Mouse (Mus musculus) gastrocnemius, postnatal 36 days (tissue): ENCODE measurements at regions not wholly inside any gene's neighbourhood (a gene's known extent, or its start where the extent isn't known, plus 50 kb on each side); places are given as distances from the start of the nearest gene placed in this dataset.
"Not testable (repeated sequence)": the region's sequence is repeated elsewhere in the genome, so short reads cannot be mapped to it uniquely, and the experiment has no call there.

Experiments used
- DNase-seq, 2 experiments: peaks; one replicate each; pipeline ENCODE4 v3.0.0; 2022
- intact Hi-C: fragments of 180-260 bp; cut with DNase I; formaldehyde crosslinking; loops from one replicate; pipeline ENCODE4 v1.15.1; 2025

DNA sequence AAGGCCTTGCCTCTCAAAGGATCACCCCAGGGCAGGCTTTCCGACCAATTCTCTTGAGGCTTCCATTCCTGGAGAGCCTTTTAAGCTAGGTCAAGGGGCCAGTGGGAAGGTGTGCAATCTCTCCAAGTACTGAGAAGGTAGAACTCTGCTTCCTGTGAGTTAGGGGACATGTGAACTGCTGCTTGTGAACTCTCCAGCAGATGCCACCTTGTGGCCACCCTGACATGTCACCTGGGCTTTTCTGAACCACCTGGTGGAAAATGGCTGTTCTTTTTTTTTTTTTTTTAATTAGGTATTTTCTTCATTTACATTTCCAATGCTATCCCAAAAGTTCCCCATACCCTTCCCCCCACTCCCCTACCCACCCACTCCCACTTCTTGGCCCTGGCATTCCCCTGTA is 438.5 kb upstream of the Sall1 start:
- intact Hi-C loops, DNase-seq: not testable (repeated sequence)

DNA sequence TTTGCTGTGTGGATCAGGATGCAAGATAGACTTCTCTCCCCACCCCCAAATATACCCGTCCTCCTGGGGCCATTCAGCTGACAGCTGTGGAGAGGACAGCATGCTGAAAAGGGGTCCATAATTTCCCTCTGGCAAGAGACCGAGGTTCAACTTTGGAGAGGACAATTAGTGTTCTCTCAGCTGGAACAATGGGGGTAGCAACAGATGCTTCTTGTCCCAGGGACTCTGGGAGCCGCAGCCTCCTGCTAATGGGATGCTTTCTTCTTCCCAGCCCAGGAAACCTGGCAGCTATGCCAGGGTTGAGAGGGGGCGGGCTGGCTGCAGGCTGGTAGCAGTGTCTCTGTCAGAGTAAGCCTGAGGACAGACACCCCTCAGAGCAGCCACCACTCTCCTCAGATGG is 433.0 kb upstream of the Sall1 start:
- no peak for DNase-seq
- intact Hi-C loops: no loop called here

DNA sequence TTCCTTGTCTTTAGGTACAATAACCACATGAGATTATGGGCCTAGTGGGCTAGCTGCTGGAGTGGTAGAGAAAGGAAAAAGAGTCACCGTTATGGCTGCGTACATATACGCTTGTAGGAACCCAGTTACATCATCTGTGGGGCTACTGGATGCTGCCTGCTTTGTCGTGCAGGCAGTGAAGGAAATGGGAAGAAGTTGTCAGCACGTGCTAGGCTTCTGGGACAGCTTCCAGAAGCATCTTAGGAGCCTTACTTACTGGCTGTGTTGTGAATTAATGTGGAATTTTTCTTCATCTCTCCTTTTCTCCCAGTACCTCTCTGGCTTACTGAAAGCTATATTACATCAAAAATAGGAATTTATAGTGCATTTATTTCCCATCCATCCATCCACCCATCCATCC is 427.2 kb upstream of the Sall1 start:
- DNase-seq: no peak
- intact Hi-C loops: no loop called here

DNA sequence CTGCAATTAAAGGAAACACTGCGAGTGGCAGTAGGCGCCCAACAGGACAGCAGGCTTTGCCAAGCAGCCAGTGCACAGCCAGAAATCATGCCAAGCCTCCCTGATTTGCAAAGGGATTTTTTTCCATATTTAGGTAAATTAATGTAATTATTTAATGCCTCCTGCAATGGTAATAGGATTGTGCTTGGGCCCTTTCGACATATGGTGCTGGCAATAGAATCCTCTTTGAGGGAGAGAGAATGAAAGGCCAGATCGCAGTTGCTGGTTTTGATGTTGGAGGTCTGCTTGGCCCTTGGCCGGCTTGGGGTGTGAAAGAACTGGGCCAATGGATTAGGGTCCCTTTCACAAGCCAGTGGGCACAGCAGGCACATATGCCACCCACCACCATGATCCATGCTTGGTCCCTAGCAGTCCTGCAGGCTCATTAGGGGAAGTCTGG is 424.8 kb upstream of the Sall1 start:
- intact Hi-C loops: no loop called here
- no peak for DNase-seq

DNA sequence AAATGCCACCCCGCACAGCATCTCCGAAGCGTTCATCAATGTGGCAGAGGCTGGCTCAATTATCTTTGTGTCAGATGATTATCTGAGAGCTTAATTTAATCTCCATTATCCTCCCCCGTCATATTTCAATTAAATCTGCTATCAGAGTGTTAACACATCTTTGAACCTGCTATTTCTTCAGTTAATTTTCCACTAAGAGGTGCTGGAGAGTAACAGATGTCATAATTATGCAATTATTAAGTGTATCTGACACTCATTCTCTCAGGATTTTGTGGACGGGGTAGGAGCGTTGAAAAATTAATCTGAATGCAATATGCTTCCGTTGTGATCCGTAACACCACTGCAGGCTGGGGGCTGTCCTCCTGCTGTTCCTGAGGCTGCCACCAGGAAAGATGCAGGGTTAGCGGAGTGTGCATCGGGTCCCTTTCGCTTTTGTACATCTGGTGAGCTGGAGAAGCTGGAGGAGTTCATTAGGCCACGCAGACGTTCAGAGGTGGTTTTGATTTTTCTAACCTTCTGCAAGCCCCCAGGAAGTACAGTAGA is 421.3 kb upstream of the Sall1 start:
- intact Hi-C loops: no loop called here
- no peak for DNase-seq

DNA sequence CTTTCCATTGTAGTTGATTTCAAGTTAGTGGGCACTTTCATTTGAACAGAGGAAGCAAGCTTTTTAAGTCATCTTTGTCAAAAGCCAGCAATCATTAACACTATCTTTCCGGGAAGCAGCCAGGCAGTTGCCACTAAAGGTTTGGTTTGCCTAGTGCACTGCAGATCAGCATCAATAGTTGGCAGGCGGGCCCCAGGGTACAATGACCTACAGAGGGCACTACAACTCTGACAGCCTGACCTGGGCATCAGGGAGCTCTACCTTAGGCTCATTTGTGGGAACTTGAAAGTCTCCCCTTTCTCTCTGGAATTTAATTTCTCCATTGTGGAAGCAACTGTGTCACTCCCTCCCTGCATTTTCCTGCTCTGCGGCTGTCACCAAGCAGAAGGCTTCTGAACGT is 412.6 kb upstream of the Sall1 start:
- no peak for DNase-seq
- intact Hi-C loops: no loop called here

DNA sequence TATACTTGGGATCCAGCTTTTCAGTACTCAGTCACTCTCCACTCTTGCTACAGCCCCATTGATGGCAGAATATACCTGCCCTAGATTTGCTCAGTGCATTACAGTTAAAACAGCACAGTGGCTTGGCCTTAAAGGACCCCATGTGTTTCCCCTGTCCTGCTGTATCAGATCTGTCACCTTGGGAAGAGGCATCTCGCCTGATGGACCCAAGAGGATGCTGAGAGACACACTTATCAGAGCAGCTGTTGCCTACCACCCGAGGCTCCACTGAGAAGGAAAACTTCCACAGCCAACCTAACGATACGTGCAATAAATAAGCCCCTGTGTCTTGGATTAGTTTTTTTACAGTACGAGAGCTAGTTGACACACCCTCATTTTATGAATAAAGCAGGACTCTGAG is 411.8 kb upstream of the Sall1 start:
- DNase-seq: no peak
- intact Hi-C loops: no loop called here

DNA sequence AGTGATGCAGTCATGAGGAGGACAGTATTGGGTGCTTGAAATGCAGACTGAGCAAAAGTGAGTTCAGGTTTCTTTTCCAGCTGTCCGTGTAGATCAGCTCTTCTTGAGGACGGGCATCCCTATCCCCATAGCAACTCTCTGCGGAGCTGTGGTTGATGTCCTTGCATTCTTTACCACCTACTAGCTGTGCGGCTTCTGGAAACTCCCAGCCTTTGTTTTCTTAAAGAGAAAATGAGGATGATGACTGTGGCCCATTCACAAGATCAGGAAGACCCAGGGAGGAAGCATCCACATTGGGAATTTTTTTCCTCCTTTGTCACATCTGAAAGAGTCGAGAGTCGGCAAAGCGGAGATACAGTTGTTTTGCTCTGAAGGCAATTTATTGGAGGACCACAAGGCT is 410.2 kb upstream of the Sall1 start:
- intact Hi-C loops: no loop called here
- DNase-seq: no peak

DNA sequence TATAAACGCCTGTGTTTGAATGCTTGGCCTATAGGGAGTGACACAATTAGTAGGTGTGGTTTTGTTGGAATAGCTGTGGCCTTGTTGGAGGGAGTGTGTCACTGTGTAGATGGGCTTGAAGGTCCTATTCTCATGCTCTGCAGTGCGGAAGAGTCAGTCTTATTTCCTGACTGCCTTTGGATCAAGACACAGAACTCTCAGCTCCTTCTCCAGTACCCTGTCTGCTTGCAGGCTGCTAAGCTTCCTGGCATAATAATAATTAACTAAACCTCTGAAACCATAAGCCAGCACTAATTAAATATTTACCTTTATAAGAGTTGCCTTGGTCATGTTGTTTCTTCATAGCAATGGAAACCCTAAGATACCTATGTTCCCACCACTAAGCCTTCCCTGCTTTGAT is 409.8 kb upstream of the Sall1 start:
- no peak for DNase-seq
- intact Hi-C loops: no loop called here

DNA sequence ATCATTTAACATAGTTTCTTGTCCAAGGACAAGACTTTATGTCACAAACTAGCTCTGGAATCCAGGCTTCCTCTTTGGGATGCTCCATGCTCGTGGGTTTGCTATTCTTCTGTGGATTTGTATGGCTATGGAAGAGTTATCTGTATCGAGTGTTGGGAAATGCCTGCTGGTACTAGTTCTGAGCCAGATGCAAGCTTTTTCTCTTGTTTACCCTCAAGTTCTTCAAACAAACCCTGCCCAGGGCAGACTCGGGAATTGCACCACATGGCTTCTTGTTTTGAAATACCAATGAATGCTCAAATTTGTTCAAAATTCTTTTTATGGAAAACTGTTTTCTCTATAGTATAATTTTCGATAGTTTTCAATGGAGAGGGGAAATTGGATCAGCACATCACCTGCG is 400.5 kb upstream of the Sall1 start:
- no peak for DNase-seq
- intact Hi-C loops: no loop called here

DNA sequence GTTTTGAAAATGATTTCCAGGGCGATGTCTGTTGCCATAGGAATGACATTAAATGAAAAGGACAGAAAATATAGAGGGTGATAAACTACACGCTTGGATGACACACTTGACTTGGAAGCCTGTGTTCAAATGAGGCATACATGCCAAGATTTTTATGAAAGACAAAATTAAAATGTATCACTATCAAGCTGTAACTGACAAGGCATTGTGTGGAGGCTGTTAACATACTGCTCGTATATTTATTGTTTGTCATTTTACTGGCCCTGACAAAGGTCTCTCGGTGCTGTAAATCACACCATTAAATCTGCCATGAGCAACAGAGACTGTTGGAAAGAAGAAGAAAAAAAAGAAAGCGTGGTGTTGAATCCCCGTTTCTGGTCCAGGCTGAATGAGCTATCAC is 395.3 kb upstream of the Sall1 start:
- intact Hi-C loops: no loop called here
- no peak for DNase-seq

DNA sequence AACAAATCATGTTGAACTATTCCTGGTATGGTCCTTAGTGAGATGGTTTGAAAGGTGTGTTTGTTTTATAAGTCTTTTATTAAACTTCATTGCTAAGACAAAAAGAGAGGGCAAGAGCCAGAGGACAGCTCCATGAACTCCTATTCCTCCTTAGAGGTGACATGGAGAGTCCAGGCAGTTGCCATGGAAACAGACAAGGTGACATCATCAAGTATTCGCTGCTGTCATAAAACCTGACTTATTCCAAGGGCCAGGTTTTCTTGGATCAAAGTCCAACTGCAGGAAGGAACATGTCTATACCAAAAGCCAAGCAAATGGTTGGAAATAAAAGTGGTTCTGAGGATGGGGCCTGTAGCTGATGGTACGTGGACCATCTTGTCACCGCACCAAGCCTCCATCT is 383.0 kb upstream of the Sall1 start:
- no peak for DNase-seq
- intact Hi-C loops: no loop called here

DNA sequence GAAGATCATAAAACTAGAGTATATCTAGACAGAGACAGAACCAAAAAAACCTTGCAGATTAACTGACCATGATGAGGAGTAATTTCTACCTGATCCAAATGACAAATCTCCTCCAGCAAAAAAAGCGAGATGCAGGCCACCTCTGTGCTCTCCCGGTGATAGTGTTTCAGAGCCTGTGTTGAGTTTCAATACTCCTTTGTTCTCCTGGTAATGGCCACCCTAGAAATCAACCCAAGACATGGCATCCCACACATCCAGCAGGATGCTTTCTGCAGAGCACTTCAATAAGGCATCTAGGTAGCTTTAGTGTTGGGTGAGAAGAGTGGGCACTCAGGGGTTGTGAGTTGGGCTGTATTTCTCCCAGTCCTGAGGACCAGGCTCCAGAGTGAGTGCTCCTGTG is 371.3 kb upstream of the Sall1 start:
- DNase-seq: no peak
- intact Hi-C loops: no loop called here

DNA sequence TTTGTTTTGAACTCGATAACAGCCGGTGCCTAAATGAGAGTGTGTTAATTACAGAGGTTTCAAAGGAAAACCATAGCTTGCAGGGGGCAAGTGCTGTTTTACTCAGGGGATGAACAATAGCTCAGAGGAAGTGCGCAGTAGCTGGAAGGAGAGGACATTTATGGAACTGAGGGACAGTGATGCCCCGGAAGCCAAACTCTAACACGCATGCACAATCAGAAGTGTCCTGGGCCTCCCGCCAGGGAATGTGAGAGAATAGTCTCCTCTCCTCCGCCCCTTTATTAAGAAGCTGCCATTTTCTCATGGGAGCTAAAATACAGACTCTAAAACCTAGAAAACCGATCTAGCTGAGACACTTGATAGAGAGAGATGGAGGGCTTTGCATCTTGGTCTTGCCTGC is 368.5 kb upstream of the Sall1 start:
- intact Hi-C loops: no loop called here
- no peak for DNase-seq

DNA sequence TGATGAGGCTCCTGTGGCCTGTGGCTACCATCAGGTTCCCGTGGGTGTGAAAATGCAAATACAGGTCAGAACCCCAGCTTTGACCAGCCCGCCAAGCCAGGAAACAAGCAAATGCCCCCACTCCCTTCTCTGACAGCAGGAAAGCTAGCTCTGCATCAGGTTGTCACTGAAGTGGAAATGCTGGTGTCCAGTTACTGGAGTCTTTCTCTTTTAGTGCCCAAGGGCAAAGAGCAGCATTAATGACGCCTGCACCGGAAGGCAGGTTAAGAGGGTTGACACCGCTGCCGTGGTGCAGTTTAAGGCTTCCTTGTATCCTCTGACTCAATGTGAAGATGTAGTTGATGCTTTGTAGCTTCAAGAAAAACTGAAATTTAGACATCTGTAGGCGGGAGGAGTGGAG is 368.1 kb upstream of the Sall1 start:
- DNase-seq: no peak
- intact Hi-C loops: no loop called here

DNA sequence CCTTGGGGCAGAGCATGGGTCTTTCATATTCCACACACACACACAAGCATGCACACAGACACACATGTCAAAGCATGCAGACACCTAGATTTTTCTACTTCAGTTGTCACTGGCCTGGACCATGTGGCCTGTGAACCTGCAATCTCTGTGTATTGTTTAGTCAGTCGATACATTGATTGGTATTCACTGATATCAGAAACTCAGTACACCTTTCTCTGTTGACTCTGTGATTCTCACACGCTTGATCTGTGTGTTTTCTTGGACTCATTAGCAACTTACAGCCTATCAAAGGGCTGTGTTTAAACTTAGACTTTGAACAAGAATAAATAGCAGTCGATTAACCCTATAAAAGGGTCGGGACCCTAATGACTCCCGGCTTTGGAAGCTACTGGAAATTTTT is 362.7 kb upstream of the Sall1 start:
- DNase-seq: no peak
- intact Hi-C loops: no loop called here

DNA sequence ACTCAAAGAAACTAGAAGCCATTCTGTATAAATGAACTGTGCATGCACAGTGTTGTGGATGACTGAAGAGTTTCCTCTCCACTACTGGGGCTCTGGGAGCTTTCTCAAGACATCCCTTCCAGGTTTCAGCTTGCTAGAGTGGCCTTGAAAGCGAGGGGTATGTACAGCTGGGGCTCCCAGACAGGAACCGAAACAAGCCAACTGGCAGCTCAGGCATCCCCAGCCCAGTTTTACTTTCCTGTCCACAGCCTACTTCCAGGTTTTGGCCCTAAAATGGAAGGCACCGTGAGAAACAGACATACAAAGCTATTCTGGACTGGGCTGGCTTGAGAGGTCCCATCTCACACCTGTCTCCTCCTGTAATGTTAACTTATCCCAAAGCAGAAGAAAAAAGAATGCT is 360.3 kb upstream of the Sall1 start:
- intact Hi-C loops: no loop called here
- no peak for DNase-seq

DNA sequence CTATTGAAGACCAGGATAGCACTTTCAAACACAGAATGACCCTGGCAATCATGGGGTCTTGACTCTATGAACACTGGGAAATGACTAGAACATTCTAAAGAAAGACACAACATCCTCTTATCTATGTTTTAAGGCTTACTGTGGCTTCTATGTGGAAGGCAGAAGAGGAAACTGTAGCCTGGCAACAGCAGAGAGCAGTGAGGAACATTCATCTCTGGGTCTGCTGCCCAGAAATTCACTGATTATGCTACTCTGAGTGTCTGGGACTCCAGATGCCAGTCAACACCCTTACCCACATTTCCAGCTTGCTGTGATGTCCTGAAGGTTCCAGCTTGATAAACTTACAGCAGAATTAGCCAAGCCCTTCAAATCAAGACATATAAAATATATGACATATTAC is 352.7 kb upstream of the Sall1 start:
- intact Hi-C loops: no loop called here
- no peak for DNase-seq

DNA sequence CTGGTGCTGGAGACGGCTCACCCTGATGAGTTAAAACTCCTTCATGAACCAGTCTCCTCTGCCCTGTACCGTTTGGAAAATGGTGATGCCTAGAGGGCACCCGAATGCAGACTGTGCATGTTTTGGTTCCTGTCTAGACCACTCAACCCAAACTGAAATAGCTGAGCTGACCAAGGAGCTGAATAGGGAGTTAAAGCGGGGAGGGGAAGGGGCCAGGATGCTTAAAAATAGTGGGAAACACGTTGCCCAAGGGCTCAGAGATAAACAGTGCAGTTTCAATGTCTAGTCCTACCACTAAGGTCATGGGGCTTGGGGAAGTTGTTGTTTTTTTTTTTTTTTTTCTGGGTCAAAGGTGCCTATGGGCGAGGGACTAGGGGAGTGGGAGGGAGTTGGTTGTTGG is 348.8 kb upstream of the Sall1 start:
- DNase-seq: no peak
- intact Hi-C loops: no loop called here

DNA sequence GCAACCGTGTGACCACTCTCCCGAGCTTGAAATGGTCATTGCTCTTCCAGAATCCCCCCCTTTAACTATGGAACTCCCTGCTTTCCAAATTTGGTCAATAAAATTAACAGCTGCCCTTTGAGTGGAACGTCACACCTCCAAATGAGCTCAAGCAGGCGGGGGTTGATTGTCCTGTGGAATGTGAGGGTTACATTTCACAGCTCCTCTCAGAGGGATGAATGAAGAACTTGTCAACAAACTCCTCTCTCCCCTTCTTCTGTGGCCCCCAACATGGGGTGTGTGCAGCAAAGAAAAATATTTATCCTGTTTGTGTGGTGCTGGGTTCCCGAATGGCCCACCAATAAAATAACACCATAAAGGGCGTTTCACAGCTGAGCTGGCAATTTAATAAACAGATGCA is 344.8 kb upstream of the Sall1 start:
- DNase-seq: no peak
- intact Hi-C loops: no loop called here

DNA sequence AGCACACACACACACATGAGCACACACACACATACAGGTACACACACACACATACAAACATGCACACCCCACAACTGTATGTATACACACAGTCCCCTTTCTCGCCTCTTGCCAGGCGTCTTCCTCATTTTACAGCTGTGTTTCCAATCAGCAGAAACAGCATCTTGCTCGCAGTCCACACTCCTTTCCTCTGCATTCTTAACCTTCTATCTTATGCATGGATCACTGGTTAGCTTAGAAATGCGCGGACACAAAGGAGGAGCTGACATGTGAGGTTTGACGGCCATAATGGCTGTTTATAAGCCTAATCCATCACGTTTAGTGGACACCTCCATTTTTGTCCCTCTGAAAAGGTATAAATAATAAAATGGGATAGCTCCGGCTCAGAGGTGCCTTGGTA is 343.3 kb upstream of the Sall1 start:
- intact Hi-C loops: no loop called here
- no peak for DNase-seq

DNA sequence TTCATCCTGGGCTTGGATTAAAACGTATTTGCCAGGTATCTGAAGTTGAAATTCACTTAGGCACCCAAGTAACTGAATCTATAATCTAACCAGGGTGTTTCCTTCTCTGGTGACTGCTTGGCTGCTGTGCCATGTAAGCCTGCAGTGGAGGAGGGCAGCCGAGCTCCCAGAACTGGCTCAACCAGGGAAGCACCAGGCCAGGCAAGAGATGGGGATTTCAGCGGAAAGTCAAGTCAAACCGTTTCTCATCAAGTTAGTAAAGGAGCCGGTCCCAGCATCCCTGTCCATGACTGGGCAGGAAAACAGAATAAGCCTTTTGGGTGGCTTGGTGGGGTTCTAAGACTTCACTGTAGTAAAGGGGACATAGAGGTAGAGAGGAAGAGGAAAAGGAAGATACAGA is 341.1 kb upstream of the Sall1 start:
- intact Hi-C loops: no loop called here
- no peak for DNase-seq

DNA sequence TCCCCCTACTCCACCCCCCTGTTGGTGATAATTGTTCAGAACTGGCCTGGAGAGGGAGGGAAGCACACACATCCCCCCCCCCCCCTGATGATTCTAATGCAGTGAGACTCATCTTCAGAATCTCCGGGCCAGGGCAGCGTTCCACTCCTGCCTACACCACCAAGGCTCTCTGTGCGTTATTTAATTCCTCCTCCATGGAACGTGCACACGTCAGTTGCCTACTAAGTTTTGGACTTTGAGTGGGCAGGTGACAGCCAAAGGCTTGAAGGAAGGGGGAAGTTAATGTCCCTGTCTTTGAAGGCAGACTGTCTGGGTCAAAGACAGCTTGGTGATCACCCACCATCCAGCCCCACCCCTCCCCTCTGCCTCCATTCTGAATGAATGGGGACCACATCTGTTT is 339.8 kb upstream of the Sall1 start:
- intact Hi-C loops: no loop called here
- DNase-seq: no peak
